In genomic region chr5:118891131-118891530, GRCm38 (mm10) we compare ENCODE assay signal across 13 mouse cellular contexts.
A peak's percentile ranks its signal among the peaks of the same experiment; 100 is the strongest.
DNase-seq lines count a peak whose midpoint lies in the region; ATAC-seq and TF ChIP-seq lines count a peak whose summit lies in the region.
"Had no signal": no experiment of that assay in that cellular context is flagged by ENCODE, and none has a peak within 500 bp of the region (broad histone marks: within the 10 kb centered on the region; RNA-seq: fewer than 3 reads in every experiment).

No protein-coding gene starts in this region.

- no peak for TF ChIP-seq POLR2A in myocyte (IDR thresholded peaks at IDR 0.05; ENCODE audit: insufficient read length, low read depth)

- no peaks in the 10 kb centered on the region for H3K79me2 ChIP-seq in myocyte (ENCODE audit: control insufficient read depth, insufficient read depth)

- no peak overlapping the region for H3ac ChIP-seq in myocyte (ENCODE audit: control insufficient read depth, insufficient read length)

- H3K4me2 ChIP-seq in forebrain, embryonic 15.5 days (replicated peaks), result no peak overlapping the region
- H3K4me2 ChIP-seq in forebrain, embryonic 12.5 days, result no peak overlapping the region
- H3K4me2 ChIP-seq in myocyte (ENCODE audit: low read depth), result peak overlapping the region; percentile 32
- no peak overlapping the region for H3K4me2 ChIP-seq in heart, embryonic 11.5 days

- no peaks in the 10 kb centered on the region for H3K27me3 ChIP-seq in forebrain, embryonic 15.5 days
- H3K27me3 ChIP-seq in forebrain, embryonic 12.5 days, result 0 out of 2 replicates have a peak, but pooled peaks cover 3% of the 10 kb centered on the region
- no peaks in the 10 kb centered on the region for H3K27me3 ChIP-seq in myocyte (ENCODE audit: control insufficient read depth, insufficient read depth, insufficient read length)
- H3K27me3 ChIP-seq in heart, embryonic 11.5 days (ENCODE audit: control insufficient read depth, insufficient read depth, low read length), result no peaks in the 10 kb centered on the region
- H3K27me3 ChIP-seq: CH12.LX had no signal

- peaks cover 7% of the 10 kb centered on the region for H3K4me1 ChIP-seq in forebrain, embryonic 15.5 days
- no peaks in the 10 kb centered on the region; the same call in 1 of the 2 replicates for H3K4me1 ChIP-seq in forebrain, embryonic 12.5 days
- H3K4me1 ChIP-seq in heart, embryonic 11.5 days (ENCODE audit: control insufficient read depth, insufficient read depth, low read length), result no peaks in the 10 kb centered on the region

- peak; percentile 73 for ATAC-seq in forebrain, embryonic 15.5 days (replicated peaks)
- no peak for ATAC-seq in forebrain, embryonic 12.5 days (ENCODE audit: low FRiP score)
- ATAC-seq in CD4-positive, CD25-positive, alpha-beta regulatory T cell, adult 4 months, result no peak
- no peak for ATAC-seq in heart, embryonic 11.5 days (replicated peaks; ENCODE audit: insufficient number of reproducible peaks, low FRiP score, low TSS enrichment)

- no peak overlapping the region for H3K4me3 ChIP-seq in forebrain, embryonic 15.5 days
- no peak overlapping the region for H3K4me3 ChIP-seq in forebrain, embryonic 12.5 days (replicated peaks)
- no peak overlapping the region for H3K4me3 ChIP-seq in myocyte
- no peak overlapping the region for H3K4me3 ChIP-seq in heart, embryonic 11.5 days (ENCODE audit: low read depth, low read length)
- H3K4me3 ChIP-seq: erythroblast, embryonic 14.5 days had no signal

- H3K9ac ChIP-seq in forebrain, embryonic 15.5 days (replicated peaks), result no peak overlapping the region
- no peak overlapping the region for H3K9ac ChIP-seq in forebrain, embryonic 12.5 days
- H3K9ac ChIP-seq in heart, embryonic 11.5 days (ENCODE audit: low read depth, low read length), result no peak overlapping the region

- no peak overlapping the region for H3K27ac ChIP-seq in forebrain, embryonic 15.5 days (replicated peaks)
- H3K27ac ChIP-seq in forebrain, embryonic 12.5 days, result no peak overlapping the region
- no peak overlapping the region for H3K27ac ChIP-seq in heart, embryonic 11.5 days (ENCODE audit: low read depth, low read length)
- H3K27ac ChIP-seq: macrophage had no signal

- 37% methylated on average over 6 of the region's 6 CpGs for WGBS in forebrain, embryonic 15.5 days
- WGBS in forebrain, embryonic 12.5 days, result 80% methylated on average over 6 of the region's 6 CpGs
- WGBS in heart, embryonic 11.5 days (ENCODE audit: insufficient replicate concordance), result 64% methylated on average over 6 of the region's 6 CpGs

- H3K9me3 ChIP-seq in forebrain, embryonic 15.5 days, result no peaks in the 10 kb centered on the region
- H3K9me3 ChIP-seq in forebrain, embryonic 12.5 days, result no peaks in the 10 kb centered on the region
- H3K9me3 ChIP-seq in heart, embryonic 11.5 days (replicated peaks; ENCODE audit: control insufficient read depth, low read length), result no peaks in the 10 kb centered on the region

- H3K36me3 ChIP-seq in forebrain, embryonic 15.5 days, result no peaks in the 10 kb centered on the region
- H3K36me3 ChIP-seq in forebrain, embryonic 12.5 days (replicated peaks), result no peaks in the 10 kb centered on the region
- H3K36me3 ChIP-seq in myocyte (ENCODE audit: control insufficient read depth, insufficient read depth), result no peaks in the 10 kb centered on the region
- H3K36me3 ChIP-seq in heart, embryonic 11.5 days (ENCODE audit: control insufficient read depth, insufficient read depth, low read length), result no peaks in the 10 kb centered on the region

- peak; percentile 97 for DNase-seq in Muller cell, postnatal 12 days (ENCODE audit: inconsistent ontology term)
- peak; percentile 11 to 22 for DNase-seq in frontal cortex, postnatal 36 days (ENCODE audit: low spot score in 2 of 2)
- DNase-seq in testis, postnatal 14 days (ENCODE audit: low spot score), result no peak
- DNase-seq: adrenal gland, postnatal 10 days; heart, postnatal 10 days had no signal

TF ChIP-seq in myocyte, 11 proteins besides CTCF, POLR2A, EP300 and RAD21:
- TF ChIP-seq TCF12 (IDR thresholded peaks at IDR 0.05; ENCODE audit: insufficient read depth, poor library complexity, severe bottlenecking), result no peak
- no peak for TF ChIP-seq SRF (IDR thresholded peaks at IDR 0.05; ENCODE audit: control insufficient read depth, insufficient read length, low read depth)
- no peak for TF ChIP-seq E2F4 (IDR thresholded peaks at IDR 0.05; ENCODE audit: insufficient read depth)
- no peak for TF ChIP-seq REST (IDR thresholded peaks at IDR 0.05; ENCODE audit: insufficient read depth, insufficient read length)
- no peak for TF ChIP-seq POLR2AphosphoS2 (IDR thresholded peaks at IDR 0.05; ENCODE audit: insufficient read length, low read depth)
- TF ChIP-seq CEBPB (IDR thresholded peaks at IDR 0.05; ENCODE audit: insufficient read depth, poor library complexity, severe bottlenecking), result no peak
- peak in 1 of 3 experiments; percentile 3 for TF ChIP-seq MYOD1 (IDR thresholded peaks at IDR 0.05; ENCODE audit: control insufficient read depth in 1 of 3, insufficient read length in 2 of 3, low read depth in 2 of 3)
- TF ChIP-seq MYOG (IDR thresholded peaks at IDR 0.05; ENCODE audit: control insufficient read depth in 1 of 3, insufficient read depth in 1 of 3, insufficient read length in 2 of 3, low read depth in 2 of 3), result no peak
- TF ChIP-seq TCF3 (IDR thresholded peaks at IDR 0.05; ENCODE audit: insufficient read length, low read depth), result no peak
